Mouse (Mus musculus) megakaryocyte, embryonic 14.5 days (primary cell): ENCODE results near the gene Rab3ip. TPM values are rescaled to one million over a fixed set of nuclear protein-coding genes. Genes with fewer than 3 reads are reported as not detected.

Source experiments
- H3K27me3 ChIP-seq: replicated peaks from 2 replicates; pipeline ENCODE3; 2012; ENCODE audit warnings: inconsistent platforms
- H3K36me3 ChIP-seq: replicated peaks from 2 replicates; pipeline ENCODE3; 2012; ENCODE audit warnings: low read length, inconsistent platforms, mixed read lengths
- H3K4me1 ChIP-seq: 2 replicates; pipeline ENCODE4 v1.6.1; 2012; ENCODE audit warnings: inconsistent platforms
- H3K4me3 ChIP-seq: replicated peaks from 2 replicates; pipeline ENCODE3; 2012; ENCODE audit warnings: moderate library complexity, mild to moderate bottlenecking, inconsistent platforms
- H3K9me3 ChIP-seq: 2 replicates; pipeline ENCODE4 v1.6.1; 2012; ENCODE audit warnings: inconsistent platforms
- FLI1 ChIP-seq: IDR thresholded peaks from 2 replicates; pipeline ENCODE4 v1.6.1; 2012; ENCODE audit warnings: low read length, inconsistent platforms, mixed read lengths
- GATA1 ChIP-seq: IDR thresholded peaks from 3 replicates; pipeline ENCODE4 v1.6.1; 2012; ENCODE audit warnings: mixed read lengths, low read length, inconsistent platforms, borderline replicate concordance
- polyA plus RNA-seq: library from polyadenylated mRNA; stranded (reverse); fragments of >175 nt; gene quantifications from 2 replicates; pipeline ENCODE4 v1.2.3, GENCODE M21; 2012; ENCODE audit warnings: low replicate concordance; ENCODE audit not compliant: insufficient read depth

Gene Rab3ip
- polyA plus RNA-seq, 1 experiment: 4.8 TPM

DNA sequence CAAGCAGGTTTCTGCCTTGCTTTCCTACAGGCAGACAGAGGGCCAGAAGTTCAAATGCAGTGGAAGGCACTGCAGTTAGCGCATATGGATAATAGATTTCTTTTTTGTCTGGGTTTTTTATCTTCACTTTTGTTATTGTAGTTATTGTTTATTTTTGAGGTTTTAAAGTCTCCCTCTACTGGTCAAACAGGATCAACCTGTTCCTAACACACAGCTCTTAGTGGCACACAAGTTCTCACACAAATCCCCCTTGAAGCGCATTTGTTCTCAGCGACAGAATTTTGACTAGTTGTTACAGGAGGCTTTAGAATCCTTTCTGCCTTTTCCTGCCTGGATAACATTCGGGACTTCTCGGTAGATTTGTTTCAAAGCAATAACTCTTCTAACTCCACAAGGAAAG, 67.0 kb downstream of the Rab3ip start:
- Histone ChIP-seq H3K36me3 (no peaks in the 10 kb centered on the region), H3K9me3 (peaks cover 23% of the 10 kb centered on the region), H3K4me3 (no peak overlapping the region), H3K4me1 (no peaks in the 10 kb centered on the region), H3K27me3 (no peaks in the 10 kb centered on the region)
- TF ChIP-seq GATA1: no peak

GRCm38 (mm10) chr10:116877436-116877835, 73.1 kb downstream of the Rab3ip start:
- TF ChIP-seq FLI1: no peak
- no peak for TF ChIP-seq GATA1
- no peaks in the 10 kb centered on the region for H3K36me3 ChIP-seq

GRCm38 (mm10) chr10:116874490-116874889, 76.1 kb downstream of the Rab3ip start:
- Histone ChIP-seq H3K36me3 (no peaks in the 10 kb centered on the region), H3K4me1 (no peaks in the 10 kb centered on the region), H3K27me3 (peaks cover 2% of the 10 kb centered on the region), H3K4me3 (no peak overlapping the region), H3K9me3 (peaks cover 5% of the 10 kb centered on the region; the same call in 1 of the 2 replicates)
- no peak for TF ChIP-seq FLI1
- TF ChIP-seq GATA1: no peak

More at GRCm38 (mm10) chr10:116877436-116877835, 73.1 kb downstream of the Rab3ip start:
- Histone ChIP-seq H3K4me3 (no peak overlapping the region), H3K9me3 (peaks cover 12% of the 10 kb centered on the region; the same call in 1 of the 2 replicates), H3K4me1 (no peaks in the 10 kb centered on the region), H3K27me3 (peaks cover 2% of the 10 kb centered on the region)

DNA sequence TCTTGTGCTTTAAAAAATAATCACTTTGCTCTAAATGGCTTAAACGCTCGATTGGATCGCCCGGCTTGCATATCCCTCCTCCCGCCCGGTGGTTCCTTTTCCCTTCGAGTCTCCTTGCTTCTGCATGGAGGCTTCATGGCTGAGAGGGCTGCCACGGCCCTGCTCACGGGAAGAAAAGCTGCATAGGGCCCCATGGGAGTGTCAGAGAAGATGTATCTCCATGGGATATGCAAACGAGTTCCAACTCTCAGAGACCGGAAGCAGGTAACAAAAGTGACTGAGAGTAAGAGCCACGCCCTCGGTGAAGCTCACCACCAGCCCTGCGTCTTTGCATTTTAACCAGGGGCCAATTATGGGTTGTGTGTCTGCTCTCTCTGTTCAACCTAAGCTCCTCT, 78.6 kb downstream of the Rab3ip start:
- H3K9me3 ChIP-seq: peaks cover 2% of the 10 kb centered on the region; the same call in 1 of the 2 replicates
- H3K36me3 ChIP-seq: no peaks in the 10 kb centered on the region
- peaks cover 2% of the 10 kb centered on the region for H3K27me3 ChIP-seq
- TF ChIP-seq FLI1 (no peak), GATA1 (no peak)
- H3K4me1 ChIP-seq: no peaks in the 10 kb centered on the region
- no peak overlapping the region for H3K4me3 ChIP-seq

DNA sequence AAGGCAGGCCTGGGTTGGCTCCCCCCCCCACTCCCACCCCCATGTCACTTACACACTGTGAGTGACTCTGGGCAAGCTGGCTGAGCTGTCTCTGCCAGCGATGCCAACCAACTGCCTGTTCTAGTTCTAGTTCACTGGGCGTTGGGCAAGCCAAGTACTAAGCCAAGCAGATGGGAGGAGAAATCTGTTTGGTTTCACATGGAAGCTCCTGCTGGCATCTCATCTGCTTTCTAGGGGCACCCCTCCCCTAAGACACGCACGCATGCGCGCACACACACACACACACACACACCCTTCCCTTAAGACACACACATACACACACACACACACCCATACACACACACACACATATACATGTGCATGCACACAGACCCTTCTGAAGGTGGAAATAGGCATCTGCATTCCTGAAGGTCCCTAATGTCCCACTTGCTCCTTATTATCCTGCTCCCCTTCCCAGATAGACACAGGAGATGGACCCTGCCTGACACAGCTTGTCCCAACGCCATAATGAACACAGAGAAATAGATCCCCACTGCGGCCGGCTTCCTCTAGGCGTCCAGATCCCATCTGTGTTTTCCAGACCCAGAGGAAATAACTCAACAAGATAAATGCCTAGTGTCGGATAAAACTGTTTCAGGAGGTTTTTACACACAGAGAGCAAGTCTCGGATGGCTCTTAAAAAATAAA, 79.1 kb downstream of the Rab3ip start:
- Histone ChIP-seq H3K9me3 (peaks cover 2% of the 10 kb centered on the region; the same call in 1 of the 2 replicates), H3K27me3 (peaks cover 2% of the 10 kb centered on the region), H3K36me3 (no peaks in the 10 kb centered on the region), H3K4me3 (no peak overlapping the region), H3K4me1 (no peaks in the 10 kb centered on the region)
- TF ChIP-seq FLI1 (no peak), GATA1 (no peak)

- peaks cover 2% of the 10 kb centered on the region for H3K27me3 ChIP-seq
Measured at GRCm38 (mm10) chr10:116870819-116871218, 79.8 kb downstream of the Rab3ip start.

More at GRCm38 (mm10) chr10:116870819-116871218, 79.8 kb downstream of the Rab3ip start:
- no peak overlapping the region for H3K4me3 ChIP-seq
- TF ChIP-seq FLI1 (no peak), GATA1 (no peak)
- peaks cover 2% of the 10 kb centered on the region; the same call in 1 of the 2 replicates for H3K9me3 ChIP-seq
- no peaks in the 10 kb centered on the region for H3K4me1 ChIP-seq
- no peaks in the 10 kb centered on the region for H3K36me3 ChIP-seq

Other genes with a start within 250 kb of the Rab3ip start
- gene Myrfl, start 53.9 kb downstream of the Rab3ip start, polyA plus RNA-seq: not detected in 2 replicates
- gene Gm10271, start 21.8 kb upstream of the Rab3ip start, polyA plus RNA-seq: not detected in 2 replicates
- gene Best3, start 35.5 kb upstream of the Rab3ip start, polyA plus RNA-seq: not detected in 2 replicates
- not detected in 2 replicates for gene Lrrc10, start 94.6 kb upstream of the Rab3ip start, polyA plus RNA-seq
- gene Cct2, start 113.0 kb upstream of the Rab3ip start, polyA plus RNA-seq: 3.6 and 19.1 TPM in 2 replicates
- gene Frs2, start 197.8 kb upstream of the Rab3ip start, polyA plus RNA-seq: 0.75 and 1.5 TPM in 2 replicates